Comparison of ENCODE assay signal across 8 mouse cellular contexts in the genomic region with DNA sequence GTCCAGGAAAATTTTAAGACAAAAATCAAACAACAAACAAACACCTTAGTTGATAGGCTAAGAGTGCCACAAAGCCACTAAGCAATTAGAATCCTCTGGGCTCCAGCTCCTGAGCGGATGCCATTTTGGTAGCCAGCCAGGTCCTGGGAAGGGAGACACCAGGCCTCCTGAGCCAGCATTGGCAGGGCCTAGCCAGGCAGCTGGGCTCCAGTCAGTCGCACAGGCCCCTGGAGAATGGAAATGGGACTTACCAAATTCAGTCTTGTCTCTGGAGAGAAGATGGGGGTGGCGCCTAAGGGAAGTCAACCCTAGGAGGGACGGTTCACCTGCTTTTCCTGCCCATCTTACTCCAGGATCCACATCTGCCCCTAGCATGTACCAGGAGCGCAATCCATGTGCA. TPM values are rescaled to one million over a fixed set of nuclear protein-coding genes. Genes with fewer than 3 reads are reported as not detected.
A peak's percentile ranks its signal among the peaks of the same experiment; 100 is the strongest.
DNase-seq lines count a peak whose midpoint lies in the region; ATAC-seq and TF ChIP-seq lines count a peak whose summit lies in the region.

No protein-coding gene starts in this region.

- intact Hi-C loops in gastrocnemius, postnatal 14 days (cut with DNase I; ENCODE audit: low total_unique reads): no loop called here
- intact Hi-C loops in left cerebral cortex, postnatal 10 days (cut with DNase I): loop anchor here (5.0 kb wide), 1 partner anchor 52 kb away; no protein-coding TSS in a partner anchor

- H3K9ac ChIP-seq in embryonic facial prominence, embryonic 14.5 days (ENCODE audit: low read depth, low read length): no peak overlapping the region
- no peak overlapping the region for H3K9ac ChIP-seq in midbrain, postnatal 0 days (replicated peaks; ENCODE audit: low read length, poor library complexity, severe bottlenecking)

- H3K4me2 ChIP-seq in embryonic facial prominence, embryonic 14.5 days (ENCODE audit: low read depth, low read length): no peak overlapping the region
- H3K4me2 ChIP-seq in midbrain, postnatal 0 days (ENCODE audit: low read depth, low read length, poor library complexity, severe bottlenecking): no peak overlapping the region

- H3K27ac ChIP-seq in embryonic facial prominence, embryonic 14.5 days (replicated peaks; ENCODE audit: low read depth, low read length): no peak overlapping the region
- no peak overlapping the region for H3K27ac ChIP-seq in embryonic facial prominence, embryonic 10.5 days (replicated peaks)
- no peak overlapping the region for H3K27ac ChIP-seq in midbrain, postnatal 0 days (ENCODE audit: low read depth, low read length)
- no peak overlapping the region for H3K27ac ChIP-seq in midbrain, embryonic 10.5 days (replicated peaks)

- WGBS in embryonic facial prominence, embryonic 14.5 days: 82% methylated on average over 5 of the region's 5 CpGs
- 88% methylated on average over 5 of the region's 5 CpGs for WGBS in embryonic facial prominence, embryonic 10.5 days
- 75% methylated on average over 5 of the region's 5 CpGs for WGBS in midbrain, postnatal 0 days
- WGBS in midbrain, embryonic 10.5 days: 89% methylated on average over 5 of the region's 5 CpGs

- no peak for TF ChIP-seq CTCF in midbrain, postnatal 0 days (IDR thresholded peaks at IDR 0.05)

- H3K9me3 ChIP-seq in embryonic facial prominence, embryonic 14.5 days (ENCODE audit: control insufficient read depth, low read length): no peaks in the 10 kb centered on the region
- no peaks in the 10 kb centered on the region; the same call in 1 of the 2 replicates for H3K9me3 ChIP-seq in embryonic facial prominence, embryonic 10.5 days
- 0 out of 2 replicates have a peak, but pooled peaks cover 5% of the 10 kb centered on the region for H3K9me3 ChIP-seq in midbrain, postnatal 0 days (ENCODE audit: low read length)
- no peaks in the 10 kb centered on the region; the same call in 1 of the 2 replicates for H3K9me3 ChIP-seq in midbrain, embryonic 10.5 days (replicated peaks)

- H3K4me3 ChIP-seq in embryonic facial prominence, embryonic 14.5 days (ENCODE audit: low read depth, low read length): no peak overlapping the region
- H3K4me3 ChIP-seq in embryonic facial prominence, embryonic 10.5 days: no peak overlapping the region
- no peak overlapping the region for H3K4me3 ChIP-seq in midbrain, postnatal 0 days (ENCODE audit: low read depth, low read length)
- H3K4me3 ChIP-seq in midbrain, embryonic 10.5 days: no peak overlapping the region

- peak; percentile 34 for DNase-seq in embryonic facial prominence, embryonic 14.5 days (ENCODE audit: low spot score)
- no peak for DNase-seq in embryonic facial prominence, embryonic 10.5 days (ENCODE audit: low spot score)
- DNase-seq in midbrain, postnatal 0 days (ENCODE audit: low spot score): peak; percentile 66
- no peak for DNase-seq in midbrain, embryonic 10.5 days (ENCODE audit: low spot score)
- peak; percentile 85 for DNase-seq in gastrocnemius, postnatal 14 days
- DNase-seq in left cerebral cortex, postnatal 10 days (ENCODE audit: extremely low spot score in 1 of 2, low spot score in 2 of 2): peak; percentile 59 to 74
- no peak for DNase-seq in B cell, adult 2 months

- no peaks in the 10 kb centered on the region for H3K27me3 ChIP-seq in embryonic facial prominence, embryonic 14.5 days (replicated peaks; ENCODE audit: control insufficient read depth, insufficient read depth, low read length)
- no peaks in the 10 kb centered on the region for H3K27me3 ChIP-seq in embryonic facial prominence, embryonic 10.5 days (replicated peaks; ENCODE audit: low read depth, poor library complexity, severe bottlenecking)
- no peaks in the 10 kb centered on the region for H3K27me3 ChIP-seq in midbrain, postnatal 0 days (ENCODE audit: insufficient read depth, low read length)
- no peaks in the 10 kb centered on the region for H3K27me3 ChIP-seq in midbrain, embryonic 10.5 days (ENCODE audit: low read depth, poor library complexity, severe bottlenecking)

- 0 out of 2 replicates have a peak, but pooled peaks cover 7% of the 10 kb centered on the region for H3K4me1 ChIP-seq in embryonic facial prominence, embryonic 14.5 days (ENCODE audit: control insufficient read depth, insufficient read depth, low read length)
- H3K4me1 ChIP-seq in embryonic facial prominence, embryonic 10.5 days: peaks cover 16% of the 10 kb centered on the region
- H3K4me1 ChIP-seq in midbrain, postnatal 0 days (ENCODE audit: insufficient read depth, low read length): no peaks in the 10 kb centered on the region
- peaks cover 20% of the 10 kb centered on the region for H3K4me1 ChIP-seq in midbrain, embryonic 10.5 days

- H3K36me3 ChIP-seq in embryonic facial prominence, embryonic 14.5 days (ENCODE audit: control insufficient read depth, insufficient read depth, low read length): no peaks in the 10 kb centered on the region
- no peaks in the 10 kb centered on the region for H3K36me3 ChIP-seq in embryonic facial prominence, embryonic 10.5 days (replicated peaks)
- no peaks in the 10 kb centered on the region for H3K36me3 ChIP-seq in midbrain, postnatal 0 days (ENCODE audit: insufficient read depth, low read length)
- H3K36me3 ChIP-seq in midbrain, embryonic 10.5 days: no peaks in the 10 kb centered on the region

- ATAC-seq in embryonic facial prominence, embryonic 14.5 days (ENCODE audit: low read depth): 0 out of 2 replicates have a peak, but pooled peaks have one; percentile 41
- no peak for ATAC-seq in midbrain, postnatal 0 days (ENCODE audit: low FRiP score)
- ATAC-seq in erythroblast, adult 5-6 weeks (replicated peaks; ENCODE audit: low FRiP score, poor library complexity, severe bottlenecking): no peak

RNA-seq across cellular contexts. Expression of gene Fam43a, which starts 54.3 kb away (rescaled TPM):
- 12.1 and 15.2 TPM in 2 replicates for polyA plus RNA-seq in embryonic facial prominence, embryonic 14.5 days (2014; fragmentation: Nextera tagmentation; extraction: Ambion mirVana)
- 23.2 and 24.1 TPM in 2 replicates for polyA plus RNA-seq in embryonic facial prominence, embryonic 10.5 days (2016; fragmentation: Nextera tagmentation; extraction: Ambion mirVana)
- total RNA-seq in midbrain, postnatal 0 days (2014; rRNA removed): 21.1 and 22.3 TPM in 2 replicates
- 10.1 and 11.5 TPM in 2 replicates for polyA plus RNA-seq in midbrain, postnatal 0 days (2015; fragmentation: Nextera tagmentation; extraction: Ambion mirVana)
- 11.4 TPM in 2 replicates for polyA plus RNA-seq in midbrain, embryonic 10.5 days (2016; fragmentation: Nextera tagmentation; extraction: Ambion mirVana)
- total RNA-seq in gastrocnemius, postnatal 14 days (2021): 10 to 100 TPM; 17.4 to 17.9 TPM
- total RNA-seq in left cerebral cortex, postnatal 10 days (2021): 10 to 100 TPM; 11.5 to 15.3 TPM
- total RNA-seq in erythroblast, adult 5-6 weeks (2015; ENCODE audit: low replicate concordance): 0.58 and 0.63 TPM in 2 replicates
- 0.84 and 1.4 TPM in 2 replicates for total RNA-seq in erythroblast, adult 5-6 weeks (2017; ENCODE audit: low replicate concordance)

Comparison
In these comparisons a context has a peak if more than half of its experiments do, and no peak if none do; other contexts are left out.
1. DNase-seq: peak in embryonic facial prominence, embryonic 14.5 days (single experiment), midbrain, postnatal 0 days (single experiment), gastrocnemius, postnatal 14 days (single experiment) and left cerebral cortex, postnatal 10 days (2 of 2); none in embryonic facial prominence, embryonic 10.5 days (single experiment), midbrain, embryonic 10.5 days (single experiment) and B cell, adult 2 months (0 of 2).